Mouse (Mus musculus) forebrain, embryonic 11.5 days (tissue): Measurements from ENCODE around the gene Sart1. TPM values are rescaled to one million over a fixed set of nuclear protein-coding genes. Genes with fewer than 3 reads are reported as not detected.

ENCODE experiments used
- ATAC-seq: fragments of 200-750 bp; cut with Nextera tagmentation; replicated peaks from 2 replicates; pipeline ENCODE4 v1.8.0; 2017; ENCODE audit warnings: moderate TSS enrichment; ENCODE audit not compliant: low FRiP score
- DNase-seq: peaks from one replicate; pipeline ENCODE4 v3.0.0-alpha.2; 2017; ENCODE audit warnings: low spot score
- H3K27ac ChIP-seq: fragments of 300-500 bp; sonication (generic); 2 replicates; pipeline ENCODE4 v1.5.1; 2014; ENCODE audit warnings: low read depth, low read length
- H3K27me3 ChIP-seq: fragments of 300-500 bp; sonication (generic); 2 replicates; pipeline ENCODE4 v1.6.1; 2014; ENCODE audit warnings: mild to moderate bottlenecking, low read length, mixed read lengths; ENCODE audit not compliant: control insufficient read depth, insufficient read depth
- H3K36me3 ChIP-seq: fragments of 300-500 bp; sonication (generic); 2 replicates; pipeline ENCODE4 v1.6.1; 2014; ENCODE audit warnings: mild to moderate bottlenecking, low read length, moderate library complexity, mixed read lengths; ENCODE audit not compliant: control insufficient read depth, insufficient read depth
- H3K4me1 ChIP-seq: fragments of 300-500 bp; sonication (generic); replicated peaks from 2 replicates; pipeline ENCODE4 v1.6.1; 2014; ENCODE audit warnings: low read length, mixed read lengths; ENCODE audit not compliant: control insufficient read depth, insufficient read depth
- H3K4me2 ChIP-seq: fragments of 300-500 bp; sonication (generic); 2 replicates; pipeline ENCODE4 v1.6.1; 2014; ENCODE audit warnings: low read depth, mild to moderate bottlenecking, low read length, moderate library complexity, mixed read lengths; ENCODE audit not compliant: severe bottlenecking
- H3K4me3 ChIP-seq: fragments of 300-500 bp; sonication (generic); 2 replicates; pipeline ENCODE4 v1.5.1; 2014; ENCODE audit warnings: low read depth, low read length
- H3K9ac ChIP-seq: fragments of 300-500 bp; sonication (generic); 2 replicates; pipeline ENCODE4 v1.6.1; 2014; ENCODE audit warnings: low read length
- H3K9me3 ChIP-seq: fragments of 300-500 bp; sonication (generic); 2 replicates; pipeline ENCODE4 v1.6.1; 2016; ENCODE audit warnings: low read length, mixed read lengths; ENCODE audit not compliant: control insufficient read depth
- WGBS: fragments of 180-500 bp; shearing (Covaris S2); extraction: QIAGEN DNeasy Blood & Tissue Kit; methylation state at CpG from one replicate; pipeline ENCODE4 v1.1.7; 2014; 5-methylcytosine and 5-hydroxymethylcytosine counted together
- polyA plus RNA-seq: library from polyadenylated mRNA; unstranded; fragments of >200 nt; fragmentation: Nextera tagmentation; extraction: Ambion mirVana; gene quantifications from 2 replicates; pipeline ENCODE4 v1.2.1, GENCODE M21; 2014

The Sart1 gene
- polyA plus RNA-seq, 1 experiment from 2014 or later, result 87.1 TPM

DNA sequence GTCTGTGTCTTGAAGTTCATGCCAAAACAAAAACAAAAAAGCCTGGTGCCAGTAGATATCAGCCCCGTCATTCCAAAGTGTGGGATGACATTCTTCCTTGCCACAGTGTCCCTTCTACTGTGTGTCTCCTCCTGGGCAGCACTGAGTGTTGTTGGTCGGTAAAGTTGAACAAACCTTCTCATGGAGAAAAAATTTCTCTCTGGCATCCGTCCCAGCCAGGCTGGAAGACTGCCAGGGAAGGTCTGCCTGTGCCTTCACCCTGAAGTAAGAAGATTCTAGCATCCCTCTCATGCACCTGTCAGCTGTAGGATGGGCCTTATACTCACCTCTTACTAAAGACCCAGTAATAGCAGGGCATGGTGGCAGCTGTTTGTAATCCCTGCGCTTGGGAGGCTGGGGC, 4.4 kb upstream of the Sart1 start:
- no peak overlapping the region for H3K27ac ChIP-seq
- no peaks in the 10 kb centered on the region; the same call in 1 of the 2 replicates for H3K36me3 ChIP-seq
- H3K4me1 ChIP-seq, result peaks cover 8% of the 10 kb centered on the region
- H3K4me3 ChIP-seq, result no peak overlapping the region
- H3K4me2 ChIP-seq, result no peak overlapping the region
- H3K9me3 ChIP-seq, result no peaks in the 10 kb centered on the region
- H3K27me3 ChIP-seq, result no peaks in the 10 kb centered on the region
- WGBS, result 76% methylated on average over 4 of the region's 4 CpGs
- DNase-seq, result no peak
- H3K9ac ChIP-seq, result no peak overlapping the region
- no peak for ATAC-seq

DNA sequence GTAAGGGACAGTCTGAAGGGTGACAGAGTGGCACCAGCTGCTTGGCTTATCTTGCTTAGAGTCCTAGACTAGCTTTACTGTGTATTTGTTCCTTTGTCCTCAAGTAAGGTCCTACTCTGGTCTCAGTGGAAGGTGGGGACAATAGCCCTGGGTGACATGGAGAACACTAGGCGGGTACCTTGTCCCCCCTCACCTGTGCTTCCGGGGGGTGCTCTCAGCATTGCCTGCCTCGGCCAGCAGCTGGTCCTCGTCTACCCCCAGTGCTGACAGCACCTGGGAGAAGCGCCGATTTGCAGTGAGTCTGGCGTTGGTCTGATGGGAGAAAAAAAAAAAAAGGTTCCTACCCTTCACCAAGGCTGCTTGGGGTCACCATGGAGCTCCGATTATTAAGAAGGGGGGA, 1.9 kb upstream of the Sart1 start:
- no peak for DNase-seq
- Histone ChIP-seq H3K9me3 (no peaks in the 10 kb centered on the region), H3K4me2 (no peak overlapping the region; the same call in 1 of the 2 replicates), H3K36me3 (no peaks in the 10 kb centered on the region; the same call in 1 of the 2 replicates), H3K4me1 (peaks cover 18% of the 10 kb centered on the region), H3K9ac (no peak overlapping the region), H3K27ac (no peak overlapping the region), H3K4me3 (no peak overlapping the region), H3K27me3 (no peaks in the 10 kb centered on the region)
- 86% methylated on average over 8 of the region's 8 CpGs for WGBS
- ATAC-seq, result no peak

DNA sequence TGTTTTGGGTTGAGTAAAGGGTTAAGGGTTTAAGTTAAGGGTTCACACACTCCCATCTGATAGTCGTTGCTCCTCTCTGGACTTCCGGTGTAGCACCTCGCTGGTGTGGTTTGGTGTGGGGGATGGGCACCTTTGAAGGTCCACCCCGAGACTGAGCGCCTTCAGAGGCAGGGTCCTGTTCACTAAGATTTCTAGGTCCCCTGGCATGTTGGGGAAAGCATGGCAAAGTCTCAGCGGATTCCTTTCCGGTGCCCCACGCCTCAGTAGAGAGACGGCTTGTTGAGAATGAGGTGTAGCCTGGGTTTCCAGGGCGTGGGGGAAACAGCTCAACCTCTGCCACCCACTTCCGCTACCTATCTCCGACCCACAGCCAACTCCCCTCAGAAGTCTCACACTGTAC, 1.1 kb upstream of the Sart1 start:
- H3K36me3 ChIP-seq, result no peaks in the 10 kb centered on the region; the same call in 1 of the 2 replicates
- ATAC-seq (no peak), DNase-seq (peak; percentile 56)
- peak overlapping the region; percentile 91 for H3K4me2 ChIP-seq
- peaks cover 18% of the 10 kb centered on the region for H3K4me1 ChIP-seq
- WGBS, result 62% methylated on average over 12 of the region's 12 CpGs
- no peaks in the 10 kb centered on the region for H3K27me3 ChIP-seq
- H3K27ac ChIP-seq, result no peak overlapping the region
- H3K9me3 ChIP-seq, result no peaks in the 10 kb centered on the region
- peak overlapping the region; percentile 35; the same call in 1 of the 2 replicates for H3K9ac ChIP-seq
- peak overlapping the region; percentile 99 for H3K4me3 ChIP-seq

DNA sequence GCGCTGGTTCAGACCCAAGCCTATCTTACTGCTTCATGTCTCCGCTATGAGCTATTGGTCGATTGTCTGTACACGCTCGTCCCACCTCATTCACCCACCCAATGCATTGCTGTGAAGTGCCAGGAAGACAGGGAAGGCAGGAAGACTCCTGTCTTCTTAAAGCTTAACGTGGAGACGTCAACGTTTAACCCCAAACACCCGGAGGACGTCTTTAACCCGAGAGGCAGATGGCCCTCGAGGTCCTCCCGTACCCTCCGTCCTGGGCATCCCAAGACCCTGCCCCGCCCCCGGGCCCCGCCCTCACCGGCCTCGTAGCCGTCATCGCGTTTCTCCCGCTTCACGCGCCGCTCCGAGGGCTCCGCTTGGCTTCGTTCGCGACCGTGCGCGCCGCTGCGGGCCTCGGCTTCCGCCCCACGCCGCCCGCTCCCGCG, 477 bp downstream of the Sart1 start:
- peak overlapping the region; percentile 99 for H3K4me3 ChIP-seq
- peak overlapping the region; percentile 51; the same call in 1 of the 2 replicates for H3K27ac ChIP-seq
- H3K4me2 ChIP-seq, result peak overlapping the region; percentile 91
- peak; percentile 69 for ATAC-seq
- no peaks in the 10 kb centered on the region for H3K27me3 ChIP-seq
- H3K4me1 ChIP-seq, result peaks cover 18% of the 10 kb centered on the region
- DNase-seq, result peak; percentile 76
- H3K9ac ChIP-seq, result peak overlapping the region; percentile 87
- under 1% methylated on average over 43 of the region's 43 CpGs for WGBS
- H3K9me3 ChIP-seq, result no peaks in the 10 kb centered on the region
- H3K36me3 ChIP-seq, result peaks cover 13% of the 10 kb centered on the region; the same call in 1 of the 2 replicates

DNA sequence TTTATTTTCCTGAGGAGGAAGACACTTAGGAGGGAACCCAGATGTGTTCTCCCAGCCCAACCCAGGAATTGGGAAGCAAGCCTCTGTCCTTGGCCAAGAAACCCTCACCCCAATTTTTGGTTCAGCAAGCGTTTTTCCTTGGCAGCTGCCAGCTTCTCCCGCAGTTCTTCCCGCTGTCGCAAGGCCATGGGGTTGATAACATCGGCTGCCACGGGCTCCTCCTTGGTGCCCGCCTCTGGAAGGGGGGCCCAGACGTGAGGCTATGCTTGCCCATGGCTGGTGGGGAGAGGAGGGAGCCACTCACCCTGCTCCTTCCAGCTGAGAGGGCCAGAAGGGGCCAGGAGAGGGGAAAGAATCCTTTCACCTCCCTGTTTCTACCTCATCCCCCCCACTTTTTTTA, 3.8 kb downstream of the Sart1 start:
- H3K9me3 ChIP-seq, result no peaks in the 10 kb centered on the region
- H3K27ac ChIP-seq, result no peak overlapping the region
- ATAC-seq, result no peak
- H3K4me3 ChIP-seq, result no peak overlapping the region
- H3K4me1 ChIP-seq, result peaks cover 12% of the 10 kb centered on the region; the same call in 1 of the 2 replicates
- no peaks in the 10 kb centered on the region for H3K27me3 ChIP-seq
- no peak overlapping the region for H3K4me2 ChIP-seq
- peaks cover 33% of the 10 kb centered on the region; the same call in 1 of the 2 replicates for H3K36me3 ChIP-seq
- 92% methylated on average over 8 of the region's 8 CpGs for WGBS
- no peak overlapping the region for H3K9ac ChIP-seq
- no peak for DNase-seq

DNA sequence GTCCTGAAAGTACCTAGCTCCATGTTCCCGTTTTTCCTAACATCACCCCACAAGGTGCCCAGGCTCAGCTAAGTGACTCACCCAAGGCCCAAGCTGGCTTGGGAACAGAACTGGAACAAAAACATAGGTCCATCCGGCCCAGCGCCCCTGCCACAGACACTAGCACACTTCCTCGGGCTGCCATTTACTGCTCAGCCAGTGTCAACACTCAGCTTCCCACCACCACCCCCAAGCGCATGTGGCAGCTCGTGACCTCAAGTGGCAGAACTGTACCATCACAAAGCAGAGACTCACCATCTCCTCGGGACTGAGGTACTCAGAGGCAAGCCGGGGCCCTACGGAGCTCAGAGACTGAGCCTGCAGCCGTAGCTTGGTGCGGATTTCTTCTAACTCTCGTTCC, 5.2 kb downstream of the Sart1 start:
- WGBS, result 94% methylated on average over 12 of the region's 12 CpGs
- Histone ChIP-seq H3K36me3 (peaks cover 39% of the 10 kb centered on the region), H3K27ac (no peak overlapping the region), H3K9me3 (no peaks in the 10 kb centered on the region), H3K4me3 (no peak overlapping the region), H3K9ac (no peak overlapping the region), H3K4me1 (peaks cover 10% of the 10 kb centered on the region; the same call in 1 of the 2 replicates), H3K27me3 (no peaks in the 10 kb centered on the region), H3K4me2 (no peak overlapping the region)
- ATAC-seq (no peak), DNase-seq (no peak)

DNA sequence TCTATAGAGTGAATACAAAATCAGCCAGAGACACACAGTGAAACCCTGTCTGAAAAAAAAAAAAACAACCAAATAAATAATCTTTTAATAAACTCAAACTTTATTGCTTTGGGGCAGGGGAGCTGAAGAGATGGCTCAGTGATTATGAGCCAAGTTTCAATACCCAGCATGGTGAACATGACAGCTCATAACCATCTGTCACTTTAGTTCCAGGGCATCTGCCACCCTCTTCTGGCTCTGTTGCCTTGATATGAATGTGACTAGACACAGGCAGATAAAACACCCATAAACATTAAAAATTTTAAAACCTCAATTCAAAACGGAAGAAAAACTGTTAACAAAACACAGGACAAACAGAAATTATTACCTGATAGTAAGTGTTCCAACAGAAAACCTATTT, 11.1 kb downstream of the Sart1 start:
- H3K9ac ChIP-seq, result no peak overlapping the region

DNA sequence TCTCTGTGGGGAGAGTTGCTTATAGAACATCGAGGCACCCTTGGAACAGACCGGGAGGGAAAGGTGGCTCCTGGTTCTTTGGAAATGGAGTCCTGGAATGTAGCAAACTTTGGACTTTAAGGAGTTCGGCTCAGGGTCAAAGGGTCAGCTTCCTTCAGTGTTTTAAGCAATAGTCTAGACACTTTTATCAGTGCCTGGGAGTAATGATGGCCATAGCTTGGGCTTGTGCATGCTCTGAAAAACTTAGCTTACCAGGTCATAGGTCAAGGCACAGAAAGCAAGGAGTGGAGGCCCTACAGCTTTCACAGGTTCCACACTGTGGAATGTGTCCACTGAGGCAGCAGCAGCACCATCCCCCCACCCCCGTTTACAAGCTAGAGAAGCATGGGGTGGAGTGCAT, 13.8 kb downstream of the Sart1 start:
- Histone ChIP-seq H3K4me3 (no peak overlapping the region), H3K9ac (no peak overlapping the region), H3K27ac (no peak overlapping the region), H3K4me1 (no peaks in the 10 kb centered on the region), H3K4me2 (no peak overlapping the region), H3K36me3 (peaks cover 20% of the 10 kb centered on the region), H3K27me3 (no peaks in the 10 kb centered on the region), H3K9me3 (no peaks in the 10 kb centered on the region)
- ATAC-seq, result no peak
- 83% methylated on average over 4 of the region's 4 CpGs for WGBS
- no peak for DNase-seq

More for the DNA sequence above, 11.1 kb downstream of the Sart1 start:
- H3K4me2 ChIP-seq, result no peak overlapping the region
- H3K27me3 ChIP-seq, result no peaks in the 10 kb centered on the region
- 90% methylated on average over 1 of the region's 1 CpGs for WGBS
- peaks cover 21% of the 10 kb centered on the region for H3K36me3 ChIP-seq
- ATAC-seq, result no peak
- no peak overlapping the region for H3K27ac ChIP-seq
- no peaks in the 10 kb centered on the region for H3K4me1 ChIP-seq
- no peaks in the 10 kb centered on the region for H3K9me3 ChIP-seq
- no peak for DNase-seq
- H3K4me3 ChIP-seq, result no peak overlapping the region

DNA sequence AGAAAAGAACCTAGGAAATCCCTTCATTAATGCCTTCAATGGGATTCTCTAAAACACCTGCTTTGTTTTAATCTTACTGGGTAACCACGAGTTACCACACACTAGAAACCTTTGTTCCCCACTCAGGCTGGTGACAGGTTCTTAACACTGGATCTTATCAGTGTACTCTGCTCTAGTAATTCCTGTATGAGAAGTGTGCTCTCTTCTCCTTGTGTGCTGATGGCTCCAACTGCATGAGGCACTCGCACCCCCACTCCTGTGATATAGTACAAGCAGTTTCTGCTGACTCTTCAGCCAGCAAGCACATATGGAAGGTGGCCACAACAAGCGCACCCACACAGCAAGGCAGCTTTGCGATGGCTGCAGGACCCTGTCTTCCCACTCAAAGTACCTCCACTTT, 14.3 kb downstream of the Sart1 start:
- Histone ChIP-seq H3K9me3 (no peaks in the 10 kb centered on the region), H3K4me3 (no peak overlapping the region), H3K36me3 (peaks cover 22% of the 10 kb centered on the region), H3K27me3 (no peaks in the 10 kb centered on the region), H3K27ac (no peak overlapping the region), H3K9ac (no peak overlapping the region), H3K4me2 (no peak overlapping the region), H3K4me1 (no peaks in the 10 kb centered on the region)
- ATAC-seq (no peak), DNase-seq (no peak)
- WGBS, result 91% methylated on average over 4 of the region's 4 CpGs
